Mouse (Mus musculus): Measurements from ENCODE around the gene Apom.

GRCm38 (mm10) chr17:35140490-35140996 lies 8.7 kb upstream of the Apom start:
- TF ChIP-seq CTCF (IDR thresholded peaks at IDR 0.05; ENCODE audit: control insufficient read depth, insufficient read depth, insufficient read length) (no peak), USF1 (IDR thresholded peaks at IDR 0.05; ENCODE audit: low read depth) (no peak), MYOG (IDR thresholded peaks at IDR 0.05; ENCODE audit: control insufficient read depth, extremely low read depth, insufficient read length) (no peak), MYOD1 (IDR thresholded peaks at IDR 0.05; ENCODE audit: control insufficient read depth, insufficient read length, low read depth) (no peak), MAX (IDR thresholded peaks at IDR 0.05) (no peak)
